ENCODE assay signal across 29 mouse cellular contexts in the genomic region with DNA sequence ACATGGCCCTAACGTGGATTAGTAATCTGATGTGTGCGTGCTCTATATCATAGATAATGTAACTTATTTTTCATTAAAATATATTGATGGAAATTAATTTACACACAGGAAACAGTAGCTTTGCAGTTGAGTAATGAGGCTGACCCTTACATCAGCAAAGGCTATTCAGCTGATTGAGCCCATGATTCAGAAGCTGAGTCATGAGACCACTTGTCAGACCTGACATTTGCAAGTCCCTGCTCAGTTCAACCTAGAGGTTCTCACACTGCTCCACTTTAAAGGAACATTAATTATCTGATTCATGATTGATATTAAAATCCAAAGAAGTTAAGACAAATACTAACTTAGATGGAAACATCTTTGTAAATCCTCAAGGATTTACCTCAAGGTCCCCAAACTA. TPM values are rescaled to one million over a fixed set of nuclear protein-coding genes. Genes with fewer than 3 reads are reported as not detected.
A peak's percentile ranks its signal among the peaks of the same experiment; 100 is the strongest.
DNase-seq lines count a peak whose midpoint lies in the region; ATAC-seq and TF ChIP-seq lines count a peak whose summit lies in the region.
"Had no signal": no experiment of that assay in that cellular context is flagged by ENCODE, and none has a peak within 500 bp of the region (broad histone marks: within the 10 kb centered on the region; RNA-seq: fewer than 3 reads in every experiment).

No protein-coding gene starts in this region.

- peak; percentile 27 for DNase-seq in adrenal gland, adult 8-10 months
- no peak for DNase-seq in adrenal gland, postnatal 25 days
- DNase-seq in Patski (ENCODE audit: low read depth, low spot score): peak; percentile 37
- DNase-seq in adrenal gland, postnatal 36 days: peak; percentile 31 to 41
- no peak for DNase-seq in hindbrain, embryonic 10.5 days (ENCODE audit: low spot score)
- DNase-seq in cerebellum, postnatal 25 days: no peak
- DNase-seq: B cell, adult 2 months; cerebellum, adult 11 months; cerebellum, adult 2 months; cerebellum, adult 9-11 months; cerebellum, postnatal 36 days; embryo, embryonic 11 days; gastrocnemius, postnatal 10 days; gastrocnemius, postnatal 36 days; heart, adult 2 months; heart, postnatal 14 days; heart, postnatal 4 days; kidney, adult 2 months had no signal

- H3K36me3 ChIP-seq in hindbrain, embryonic 10.5 days: no peaks in the 10 kb centered on the region
- H3K36me3 ChIP-seq: forebrain, embryonic 10.5 days; G1E; heart, embryonic 10.5 days; heart, embryonic 13.5 days; hindbrain, embryonic 12.5 days; hindbrain, embryonic 15.5 days had no signal

- CTCF ChIA-PET in Patski (lab: Charles Lee): no interaction called here

- WGBS in hindbrain, embryonic 10.5 days: 89% methylated on average over 2 of the region's 2 CpGs

- in situ Hi-C loops in Patski (cut with MboI; ENCODE audit: low pct_unique_long_range_greater_than_20kb): no loop called here

- H3K4me1 ChIP-seq in hindbrain, embryonic 10.5 days (replicated peaks): no peaks in the 10 kb centered on the region
- H3K4me1 ChIP-seq: forebrain, embryonic 10.5 days; forebrain, embryonic 13.5 days; heart, embryonic 10.5 days; heart, embryonic 13.5 days; hindbrain, embryonic 12.5 days; hindbrain, embryonic 15.5 days had no signal

- no peaks in the 10 kb centered on the region for H3K9me3 ChIP-seq in hindbrain, embryonic 10.5 days
- H3K9me3 ChIP-seq: forebrain, embryonic 10.5 days; forebrain, embryonic 13.5 days; G1E; heart, embryonic 10.5 days; heart, embryonic 13.5 days; hindbrain, embryonic 12.5 days; hindbrain, embryonic 15.5 days had no signal

- H3K27ac ChIP-seq in hindbrain, embryonic 10.5 days: no peak overlapping the region
- H3K27ac ChIP-seq: forebrain, embryonic 10.5 days; forebrain, embryonic 13.5 days; heart, adult 2 months; heart, embryonic 10.5 days; heart, embryonic 13.5 days; hindbrain, embryonic 12.5 days; hindbrain, embryonic 15.5 days had no signal

- no peak overlapping the region for H3K4me3 ChIP-seq in hindbrain, embryonic 10.5 days
- H3K4me3 ChIP-seq: forebrain, embryonic 10.5 days; forebrain, embryonic 13.5 days; heart, adult 2 months; heart, embryonic 10.5 days; heart, embryonic 13.5 days; hindbrain, embryonic 12.5 days; hindbrain, embryonic 15.5 days had no signal

- ATAC-seq in Patski: peak; percentile 60
- ATAC-seq: forebrain, embryonic 13.5 days; forebrain, embryonic 16.5 days; intestine, postnatal 0 days had no signal

- TF ChIP-seq CTCF in Patski (IDR thresholded peaks at IDR 0.05): no peak

- no peaks in the 10 kb centered on the region for H3K27me3 ChIP-seq in Patski
- no peaks in the 10 kb centered on the region for H3K27me3 ChIP-seq in hindbrain, embryonic 10.5 days (ENCODE audit: insufficient read depth, poor library complexity, severe bottlenecking)
- H3K27me3 ChIP-seq: CH12.LX; forebrain, embryonic 13.5 days; heart, embryonic 13.5 days; hindbrain, embryonic 12.5 days; hindbrain, embryonic 15.5 days had no signal

- POLR2A ChIA-PET in Patski (lab: Charles Lee): no interaction called here

RNA-seq across cellular contexts. Expression of gene Lig4, which starts 17.6 kb away (rescaled TPM):
- total RNA-seq in adrenal gland, adult 8-10 months (2022): 1 to 10 TPM; 7.1 to 9.8 (median 8.5) TPM
- 8.1 and 8.8 TPM in 2 replicates for total RNA-seq in adrenal gland, postnatal 25 days (2021)
- polyA plus RNA-seq in Patski (2021): 9.2 TPM
- total RNA-seq in adrenal gland, postnatal 36 days (2021): 1 to 10 TPM; 8.3 to 9.7 TPM
- polyA plus RNA-seq in hindbrain, embryonic 10.5 days (2016; fragmentation: Nextera tagmentation; extraction: Ambion mirVana): 7.1 and 8.1 TPM in 2 replicates

RNA-seq across cellular contexts. Expression of gene Abhd13, which starts 17.6 kb away (rescaled TPM):
- total RNA-seq in adrenal gland, adult 8-10 months (2022): 10 to 100 TPM; 20.3 to 23.0 (median 21.6) TPM
- total RNA-seq in adrenal gland, postnatal 25 days (2021): 23.1 and 23.4 TPM in 2 replicates
- polyA plus RNA-seq in Patski (2021): 23.0 TPM
- total RNA-seq in adrenal gland, postnatal 36 days (2021): 10 to 100 TPM; 22.8 to 25.1 TPM
- polyA plus RNA-seq in hindbrain, embryonic 10.5 days (2016; fragmentation: Nextera tagmentation; extraction: Ambion mirVana): 14.5 and 15.1 TPM in 2 replicates

RNA-seq across cellular contexts. Expression of gene Tnfsf13b, which starts 46.3 kb away (rescaled TPM):
- 1 to 10 TPM; 5.7 to 8.6 (median 7.5) TPM for total RNA-seq in adrenal gland, adult 8-10 months (2022)
- 3.7 and 5.0 TPM in 2 replicates for total RNA-seq in adrenal gland, postnatal 25 days (2021)
- polyA plus RNA-seq in Patski (2021): 0.21 TPM
- total RNA-seq in adrenal gland, postnatal 36 days (2021): 1 to 10 TPM; 3.4 to 6.0 TPM
- 0.30 TPM in 1 of 2 replicates, not detected in the other for polyA plus RNA-seq in hindbrain, embryonic 10.5 days (2016; fragmentation: Nextera tagmentation; extraction: Ambion mirVana)
- polyA plus RNA-seq: embryonic facial prominence, embryonic 11.5 days; G1E had no signal

Comparison
In these comparisons a context has a peak if more than half of its experiments do, and no peak if none do; other contexts are left out.
1. DNase-seq: peak in adrenal gland, adult 8-10 months (single experiment), Patski (single experiment) and adrenal gland, postnatal 36 days (2 of 2); none in adrenal gland, postnatal 25 days (single experiment), hindbrain, embryonic 10.5 days (single experiment) and cerebellum, postnatal 25 days (0 of 2).